ENCODE assay signal across 8 mouse cellular contexts in the genomic region with DNA sequence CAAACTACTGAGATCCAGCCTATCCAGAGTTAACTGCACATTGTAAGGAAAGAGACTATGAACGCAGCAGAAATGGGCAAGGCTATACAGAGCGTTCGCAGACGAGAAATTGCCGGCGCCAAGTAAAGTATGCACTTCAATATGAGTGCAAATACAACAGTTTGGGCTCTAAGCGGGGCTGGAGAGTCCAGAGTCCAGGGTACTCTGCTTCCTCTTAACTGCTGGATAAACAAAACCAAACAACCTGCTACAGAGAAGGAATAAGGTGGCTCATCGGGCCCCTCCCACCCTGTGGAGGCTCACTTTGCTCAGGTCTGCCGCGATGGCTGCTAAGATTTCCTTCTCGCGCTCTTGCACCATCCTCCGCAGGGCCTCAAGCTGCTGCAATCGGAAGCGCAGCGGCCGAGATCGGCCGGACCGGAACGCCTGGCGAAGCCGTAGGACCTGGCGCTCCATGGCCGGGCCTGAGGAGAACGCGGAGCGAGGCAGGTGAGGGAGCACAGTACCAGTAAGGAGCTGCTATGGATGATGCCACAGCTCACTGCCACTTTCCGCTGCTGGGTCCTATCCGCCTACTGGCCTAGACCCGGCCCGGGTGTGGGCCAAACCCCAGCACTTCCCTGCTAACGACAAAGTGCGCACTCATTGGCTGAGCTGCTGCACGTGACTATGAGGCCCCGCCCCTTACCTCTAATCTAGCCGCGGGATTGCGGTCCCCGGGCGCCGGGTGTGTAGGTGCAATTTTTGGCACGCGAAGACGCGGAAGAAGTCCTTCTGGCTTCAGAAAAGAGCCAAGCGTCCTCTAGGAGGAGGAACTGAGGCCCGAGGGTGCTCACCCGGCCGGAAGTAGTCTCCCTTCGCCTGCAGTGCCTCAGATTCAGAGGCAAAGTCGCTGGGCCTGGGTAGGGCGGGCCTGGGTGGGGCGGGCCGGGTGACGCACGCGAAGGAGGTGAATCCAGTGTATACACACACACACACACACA. TPM values are rescaled to one million over a fixed set of nuclear protein-coding genes. Genes with fewer than 3 reads are reported as not detected.
A peak's percentile ranks its signal among the peaks of the same experiment; 100 is the strongest.
DNase-seq lines count a peak whose midpoint lies in the region; ATAC-seq lines count a peak whose summit lies in the region.

A gene (minus strand): TSS at position 914 of the 983 bp plus-strand sequence.

- under 1% methylated on average over 57 of the region's 58 CpGs for WGBS in hindbrain, embryonic 16.5 days
- WGBS in macrophage (ENCODE audit: missing documents): under 1% methylated on average over 54 of the region's 58 CpGs

- H3K9me3 ChIP-seq in hindbrain, embryonic 16.5 days (ENCODE audit: control insufficient read depth, low read length): no peaks in the 10 kb centered on the region

- H3K9ac ChIP-seq in hindbrain, embryonic 16.5 days (ENCODE audit: low read depth, low read length): peak within 1 kb of the TSS; percentile 93

- peak; percentile 96 for DNase-seq in T-cell, adult 2 months (ENCODE audit: low spot score)
- peak; percentile 96 to 97 for DNase-seq in cerebellum, postnatal 36 days
- DNase-seq in gastrocnemius, adult 18-20 months (ENCODE audit: low spot score): peak; percentile 96
- DNase-seq in left cerebral cortex, adult 18-20 months (ENCODE audit: low spot score in 2 of 2): peak; percentile 94
- DNase-seq in right cerebral cortex, adult 18-20 months: peak; percentile 95
- peak; percentile 79 for DNase-seq in urinary bladder, postnatal 10 days (ENCODE audit: low spot score)

- H3K4me1 ChIP-seq in hindbrain, embryonic 16.5 days (ENCODE audit: control insufficient read depth, insufficient read depth, low read depth, low read length): peaks cover 6% of the 10 kb centered on the region

- peak within 1 kb of the TSS; percentile 97 for H3K27ac ChIP-seq in hindbrain, embryonic 16.5 days (ENCODE audit: low read depth, low read length)
- H3K27ac ChIP-seq in macrophage: peak within 1 kb of the TSS; percentile 58

- H3K4me2 ChIP-seq in hindbrain, embryonic 16.5 days (ENCODE audit: low read length): peak within 1 kb of the TSS; percentile 79

- ATAC-seq in hindbrain, embryonic 16.5 days: peak; percentile 100

- no peaks in the 10 kb centered on the region for H3K27me3 ChIP-seq in hindbrain, embryonic 16.5 days (replicated peaks; ENCODE audit: control insufficient read depth, insufficient read depth, low read length)

- peak within 1 kb of the TSS; percentile 87 for H3K4me3 ChIP-seq in hindbrain, embryonic 16.5 days (ENCODE audit: low read length)
- H3K4me3 ChIP-seq in macrophage (ENCODE audit: inconsistent target): peak within 1 kb of the TSS; percentile 72

- peaks cover 9% of the 10 kb centered on the region for H3K36me3 ChIP-seq in hindbrain, embryonic 16.5 days (ENCODE audit: control insufficient read depth, insufficient read depth, low read length)
- peaks cover 27% of the 10 kb centered on the region for H3K36me3 ChIP-seq in macrophage (ENCODE audit: inconsistent target)

- H3K79me2 ChIP-seq in macrophage (ENCODE audit: inconsistent target): peaks cover 17% of the 10 kb centered on the region; the same call in 1 of the 2 replicates

RNA-seq across cellular contexts. Expression of the gene that starts here (rescaled TPM):
- total RNA-seq in gastrocnemius, adult 18-20 months (2021): 10 to 100 TPM in 1 of 2 experiments, 1 to 10 TPM in 1; 9.8 to 15.1 TPM
- 35.8 TPM in 2 replicates for polyA plus RNA-seq in hindbrain, embryonic 16.5 days (2015; fragmentation: Nextera tagmentation; extraction: Ambion mirVana)
- 10 to 100 TPM; 50.8 to 54.9 TPM for total RNA-seq in left cerebral cortex, adult 18-20 months (2021)
- 10 to 100 TPM; 14.0 to 52.6 (median 30.6) TPM for total RNA-seq in macrophage (2018; cell fraction: chromatin; rRNA removed)
- total RNA-seq in macrophage (2018; cell fraction: cytosol; rRNA removed): 10 to 100 TPM; 36.4 to 55.8 (median 44.6) TPM
- total RNA-seq in macrophage (2018; cell fraction: nucleus; rRNA removed): 10 to 100 TPM; 17.2 to 62.7 (median 37.0) TPM
- polyA plus RNA-seq in macrophage (2018): 41.1 to 44.6 TPM (median 44.0 TPM) in 3 replicates

Comparison
In these comparisons a context has a peak if more than half of its experiments do, and no peak if none do; other contexts are left out.
1. Peak in every context shown above with its lines: DNase-seq, ATAC-seq, H3K4me3 ChIP-seq and H3K27ac ChIP-seq.